Mouse (Mus musculus) large intestine, adult 2 months (tissue): ENCODE results near the gene Ano2. TPM values are rescaled to one million over a fixed set of nuclear protein-coding genes. Genes with fewer than 3 reads are reported as not detected.

ENCODE experiments used
- DNase-seq: peaks from one replicate; pipeline ENCODE4 v3.0.0-alpha.2; 2012; ENCODE audit warnings: low read depth, low spot score
- WGBS: fragments of 180-500 bp; shearing (Covaris S2); methylation state at CpG from one replicate; pipeline ENCODE4 v1.1.7; 2018; 5-methylcytosine and 5-hydroxymethylcytosine counted together
- polyA plus RNA-seq: library from polyadenylated mRNA; depleted of rRNA; stranded (reverse); fragments of >200 nt; gene quantifications from 2 replicates; pipeline ENCODE4 v1.2.3, GENCODE M21; 2012; rRNA removed

The Ano2 gene
- polyA plus RNA-seq, 1 experiment = 0.79 TPM

DNA sequence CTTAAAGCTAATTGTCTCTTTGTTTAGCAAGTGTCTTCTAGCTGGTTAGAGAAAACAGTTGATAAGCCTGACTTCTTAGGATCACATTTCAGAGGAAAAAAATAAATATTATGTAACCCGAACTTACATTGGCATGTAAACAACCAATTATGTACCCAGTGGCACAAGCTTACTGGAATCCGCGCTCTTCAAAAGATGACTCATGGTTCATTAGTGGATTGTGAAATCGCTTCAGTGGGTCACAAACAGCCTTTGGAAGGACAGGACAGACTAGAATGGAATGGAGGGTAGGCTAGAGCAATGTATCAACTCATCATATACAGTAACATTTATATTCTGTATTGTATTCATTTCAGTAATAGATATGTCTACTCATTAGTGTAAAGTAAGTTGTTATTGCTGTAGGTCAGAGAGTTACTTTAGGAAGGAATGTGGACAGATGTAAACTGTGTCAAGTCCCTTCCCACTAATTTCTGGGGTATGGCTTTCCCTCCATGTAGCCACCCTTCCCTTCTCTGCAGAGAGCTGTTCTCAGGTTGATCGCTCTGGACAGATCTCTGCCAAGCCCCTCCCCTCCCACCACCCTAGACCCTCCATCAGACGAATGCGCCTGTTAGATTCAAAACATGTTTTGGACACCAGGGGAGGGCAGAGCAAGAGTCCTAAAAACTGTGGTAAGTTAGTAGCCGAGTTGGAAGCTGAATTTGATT is 343.6 kb downstream of the Ano2 start:
- DNase-seq = no peak
- WGBS = 40% methylated on average over 8 of the region's 8 CpGs

DNA sequence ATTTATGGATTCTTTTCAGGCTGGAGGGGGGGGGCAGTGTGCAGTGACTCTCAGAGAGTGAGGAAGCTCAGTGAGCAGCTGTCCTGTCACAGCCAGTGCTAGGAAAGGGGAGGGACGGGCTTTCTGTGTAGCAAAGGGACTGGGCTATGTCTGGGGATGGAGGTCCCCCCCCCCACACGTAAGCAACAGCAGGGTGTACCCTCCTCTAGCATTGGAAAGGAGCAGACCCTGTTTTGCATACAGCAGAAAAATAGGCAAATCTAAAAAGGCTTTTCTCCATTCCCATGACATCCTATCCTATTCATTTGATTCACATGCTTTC is 344.1 kb downstream of the Ano2 start:
- DNase-seq = no peak
- WGBS = 30% methylated on average over 2 of the region's 2 CpGs

GRCm38 (mm10) chr6:126034728-126035127 is 344.5 kb downstream of the Ano2 start:
- no peak for DNase-seq

DNA sequence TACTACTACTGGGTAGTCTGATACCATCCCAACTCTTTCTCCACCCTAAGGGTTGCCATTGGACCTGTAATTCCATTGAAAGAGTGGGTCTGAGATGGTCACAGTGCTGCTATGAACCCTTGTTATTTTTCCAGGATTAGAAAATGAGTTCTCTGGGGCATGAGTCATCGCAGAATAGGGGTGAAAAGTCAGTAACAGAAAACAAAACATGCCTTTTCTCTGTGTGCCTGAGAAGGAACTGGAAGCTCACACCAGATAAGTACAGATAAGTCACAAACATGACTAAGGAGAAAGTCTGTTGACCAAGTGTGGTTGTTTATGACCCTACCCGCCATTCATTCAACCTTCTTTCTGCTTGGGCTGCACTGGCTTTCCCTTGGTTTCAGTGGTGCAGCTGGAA is 345.4 kb downstream of the Ano2 start:
- DNase-seq = no peak
- 40% methylated on average over 2 of the region's 2 CpGs for WGBS

More at GRCm38 (mm10) chr6:126034728-126035127, 344.5 kb downstream of the Ano2 start:
- WGBS = 72% methylated on average over 7 of the region's 7 CpGs

DNA sequence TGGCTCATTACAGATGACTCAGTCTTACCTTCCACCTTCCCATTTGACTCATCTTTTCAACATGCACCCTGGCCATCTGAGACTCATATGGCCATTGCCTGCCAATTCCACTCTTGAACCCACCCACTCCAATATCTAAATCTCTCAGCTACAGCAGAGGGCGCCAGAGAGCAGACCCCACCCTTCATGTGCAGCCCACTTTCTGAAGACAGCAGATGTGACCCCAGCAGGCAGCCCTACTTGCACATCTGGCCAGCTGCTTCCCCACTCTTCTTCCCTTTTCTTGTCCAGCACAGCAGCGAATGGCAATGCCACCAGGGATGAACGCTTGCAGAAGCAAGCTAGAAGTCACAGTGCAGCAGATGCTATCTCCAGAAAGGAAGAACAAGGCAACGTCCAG is 355.7 kb downstream of the Ano2 start:
- 50% methylated on average over 4 of the region's 4 CpGs for WGBS
- DNase-seq = no peak

GRCm38 (mm10) chr6:126048206-126048605 is 358.0 kb downstream of the Ano2 start:
- DNase-seq = no peak
- WGBS = 72% methylated on average over 4 of the region's 4 CpGs

GRCm38 (mm10) chr6:126053136-126053535 is 362.9 kb downstream of the Ano2 start:
- 68% methylated on average over 5 of the region's 5 CpGs for WGBS
- no peak for DNase-seq

- 77% methylated on average over 3 of the region's 3 CpGs for WGBS
Measured at GRCm38 (mm10) chr6:126057706-126058105, 367.5 kb downstream of the Ano2 start.

DNA sequence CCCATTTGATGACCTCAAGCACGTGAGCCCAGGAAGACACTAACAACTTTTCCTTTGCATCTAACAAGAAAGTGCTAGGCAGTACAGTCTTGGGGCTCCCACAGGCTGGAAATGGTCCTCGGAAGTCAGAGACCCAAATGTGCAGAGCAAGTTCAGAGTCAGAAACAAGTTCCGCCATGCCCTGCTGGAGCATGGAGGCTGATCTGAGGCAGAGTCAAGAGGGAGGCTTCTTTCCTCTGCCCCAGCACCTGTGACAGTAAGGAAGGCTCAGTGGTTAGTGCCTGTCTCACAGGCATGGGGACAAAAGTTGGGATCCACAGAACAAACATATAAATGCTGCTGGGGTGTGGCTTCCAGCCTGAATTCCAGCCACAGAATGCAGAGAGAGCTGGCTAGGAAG is 390.3 kb downstream of the Ano2 start:
- no peak for DNase-seq
- 83% methylated on average over 3 of the region's 3 CpGs for WGBS

More at GRCm38 (mm10) chr6:126057706-126058105, 367.5 kb downstream of the Ano2 start:
- DNase-seq = no peak

DNA sequence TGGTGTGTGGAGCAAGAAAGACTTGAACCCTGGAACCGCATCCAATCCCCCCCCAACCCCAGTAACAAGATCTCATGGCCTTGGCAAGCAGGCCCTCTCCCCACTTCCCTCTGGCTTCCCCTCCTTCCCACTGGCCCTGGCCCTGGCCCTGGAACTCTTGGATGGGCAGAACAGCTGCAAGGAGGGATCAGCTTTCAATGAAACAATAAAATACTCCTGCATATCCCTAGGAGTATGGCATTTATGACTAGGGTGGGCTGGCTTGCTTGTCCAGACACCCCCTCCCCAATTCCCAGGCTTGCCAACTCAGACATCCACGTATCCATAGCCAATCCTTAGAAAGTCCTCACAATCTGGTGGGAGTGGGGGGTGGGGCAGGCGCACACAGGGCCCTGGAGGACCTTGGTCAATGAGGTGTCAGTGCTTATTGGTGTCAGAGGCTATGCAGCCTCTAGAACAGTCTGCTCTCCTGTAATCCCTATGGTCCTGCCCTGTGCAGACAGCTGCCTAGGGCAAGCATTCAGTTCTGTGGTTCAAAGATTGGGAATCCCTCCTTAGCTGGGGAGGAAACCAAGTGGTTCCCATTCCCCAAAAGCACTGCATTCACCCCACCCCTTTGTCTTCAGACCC is 396.2 kb downstream of the Ano2 start:
- WGBS = 54% methylated on average over 3 of the region's 3 CpGs
- no peak for DNase-seq

DNA sequence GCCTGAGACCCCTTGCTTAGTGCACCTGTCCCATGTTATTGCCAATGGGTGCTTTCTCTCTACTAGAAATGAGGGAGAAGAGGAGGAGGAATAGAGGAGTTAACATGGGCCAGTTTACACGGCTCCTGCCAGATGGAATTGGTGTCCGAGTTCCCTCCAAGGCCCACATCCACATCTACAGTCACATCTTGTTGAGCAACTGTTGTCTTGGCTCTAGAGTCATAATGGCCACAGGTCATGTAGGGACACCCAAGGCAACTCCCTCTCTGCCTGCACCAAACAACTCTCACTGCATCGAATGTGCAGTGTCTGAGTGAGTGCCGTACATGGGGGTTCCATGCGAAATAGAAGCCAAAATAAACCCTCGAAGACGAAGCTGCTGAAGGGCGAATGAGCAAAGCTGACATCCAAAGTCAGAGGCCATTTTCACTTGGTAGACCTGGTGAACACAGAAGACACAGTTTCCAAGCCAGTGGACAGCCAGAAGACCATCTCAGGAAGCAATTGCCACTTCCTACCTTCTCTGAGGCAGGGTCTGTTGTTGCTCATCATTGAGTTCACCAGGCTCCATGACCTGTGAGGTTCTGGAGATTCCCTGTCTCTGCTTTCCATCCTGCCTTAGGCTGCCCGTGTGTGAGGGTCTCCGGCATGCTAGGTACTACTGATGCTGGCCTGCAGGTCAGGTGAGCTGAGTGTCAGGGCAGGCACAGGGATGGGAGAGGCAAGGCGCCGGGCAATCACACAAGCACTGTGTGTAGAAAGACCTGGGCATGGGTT is 398.5 kb downstream of the Ano2 start:
- WGBS = 89% methylated on average over 12 of the region's 12 CpGs
- DNase-seq = no peak

Other genes starting within 250 kb of the Ano2 start
- 130 and 164 TPM in 2 replicates for gene Cd9, start 195.6 kb upstream of the Ano2 start, polyA plus RNA-seq
- 29.1 and 33.3 TPM in 2 replicates for gene Vwf, start 143.6 kb upstream of the Ano2 start, polyA plus RNA-seq